Mouse (Mus musculus) myocyte (in vitro differentiated cells): ENCODE results near the gene Gm9758.
"Not testable (repeated sequence)": the region's sequence is repeated elsewhere in the genome, so short reads cannot be mapped to it uniquely, and the experiment has no call there.

Experiments used
- E2F4 ChIP-seq: IDR thresholded peaks from one replicate; pipeline ENCODE4 v1.6.1; 2011; ENCODE audit warnings: mild to moderate bottlenecking, control low read depth, moderate library complexity; ENCODE audit not compliant: insufficient read depth
- MAX ChIP-seq: IDR thresholded peaks from one replicate; pipeline ENCODE4 v1.6.1; 2011; ENCODE audit warnings: low read depth, mild to moderate bottlenecking, control low read depth
- MYOD1 ChIP-seq, 3 experiments: IDR thresholded peaks; one replicate each; pipeline ENCODE4 v1.6.1; 2011; ENCODE audit warnings: control low read depth in 2 of 3, low read depth in 2 of 3, mild to moderate bottlenecking in 2 of 3, moderate library complexity in 1 of 3; ENCODE audit not compliant: insufficient read length in 2 of 3, control insufficient read depth in 1 of 3
- MYOG ChIP-seq, 3 experiments: IDR thresholded peaks; one replicate each; pipeline ENCODE4 v1.6.1; 2011; ENCODE audit warnings: control low read depth in 2 of 3, low read depth in 2 of 3, mild to moderate bottlenecking in 2 of 3; ENCODE audit not compliant: insufficient read length in 2 of 3, control insufficient read depth in 1 of 3, insufficient read depth in 1 of 3
- POLR2A ChIP-seq: IDR thresholded peaks from one replicate; pipeline ENCODE4 v1.6.1; 2011; ENCODE audit warnings: low read depth, mild to moderate bottlenecking, control low read depth, moderate library complexity; ENCODE audit not compliant: insufficient read length
- POLR2AphosphoS2 ChIP-seq: IDR thresholded peaks from one replicate; pipeline ENCODE4 v1.6.1; 2011; ENCODE audit warnings: low read depth, control low read depth; ENCODE audit not compliant: insufficient read length
- TCF12 ChIP-seq: IDR thresholded peaks from one replicate; pipeline ENCODE4 v1.6.1; 2011; ENCODE audit warnings: mild to moderate bottlenecking, control low read depth; ENCODE audit not compliant: poor library complexity, insufficient read depth, severe bottlenecking
- TCF3 ChIP-seq: IDR thresholded peaks from one replicate; pipeline ENCODE4 v1.6.1; 2011; ENCODE audit warnings: low read depth, control low read depth; ENCODE audit not compliant: insufficient read length
- USF1 ChIP-seq: IDR thresholded peaks from one replicate; pipeline ENCODE4 v1.6.1; 2011; ENCODE audit warnings: low read depth, mild to moderate bottlenecking, control low read depth, moderate library complexity

DNA sequence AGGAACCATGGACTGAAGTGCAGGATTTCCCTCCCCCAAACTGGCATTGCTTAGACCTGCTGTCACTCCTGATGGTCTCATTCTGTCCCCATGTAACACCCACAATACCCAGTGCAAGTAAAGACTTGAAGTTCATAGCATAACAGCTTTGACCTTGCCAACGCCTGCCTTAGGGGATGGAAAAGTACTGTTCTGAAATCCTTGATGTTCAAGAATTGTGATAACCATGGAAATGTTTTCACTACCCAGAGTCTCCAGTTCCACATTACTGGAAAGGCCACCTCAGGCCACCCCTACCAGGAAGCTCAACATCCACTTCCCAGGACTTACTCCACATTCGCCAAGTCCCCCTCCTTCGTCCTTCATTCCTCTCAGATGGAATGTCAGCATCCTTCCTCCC lies 338 bp downstream of the Gm9758 start:
- TF ChIP-seq POLR2A; E2F4; USF1; MAX; TCF12; MYOG (IDR thresholded peaks at IDR 0.05; ENCODE audit: control insufficient read depth in 1 of 3, insufficient read depth in 1 of 3, insufficient read length in 2 of 3, low read depth in 2 of 3); MYOD1 (IDR thresholded peaks at IDR 0.05; ENCODE audit: control insufficient read depth in 1 of 3, insufficient read length in 2 of 3, low read depth in 2 of 3); POLR2AphosphoS2; TCF3: not testable (repeated sequence)
